Comparison of ENCODE assay signal across 15 mouse cellular contexts in genomic region chr1:156073169-156073821, GRCm38 (mm10). TPM values are rescaled to one million over a fixed set of nuclear protein-coding genes. Genes with fewer than 3 reads are reported as not detected.
A peak's percentile ranks its signal among the peaks of the same experiment; 100 is the strongest.
DNase-seq lines count a peak whose midpoint lies in the region; ATAC-seq and TF ChIP-seq lines count a peak whose summit lies in the region.
"Had no signal": no experiment of that assay in that cellular context is flagged by ENCODE, and none has a peak within 500 bp of the region (broad histone marks: within the 10 kb centered on the region; RNA-seq: fewer than 3 reads in every experiment).

No protein-coding gene starts in this region.

- no peak for TF ChIP-seq EP300 in lung, postnatal 0 days (IDR thresholded peaks at IDR 0.05)
- no peak for TF ChIP-seq EP300 in stomach, postnatal 0 days (optimal IDR thresholded peaks at IDR 0.05)

- H3K36me3 ChIP-seq in lung, postnatal 0 days (ENCODE audit: insufficient read depth, low read length), result no peaks in the 10 kb centered on the region
- H3K36me3 ChIP-seq in liver, embryonic 12.5 days, result peaks cover 4% of the 10 kb centered on the region
- H3K36me3 ChIP-seq in stomach, postnatal 0 days (ENCODE audit: control insufficient read depth, insufficient read depth, low read length), result no peaks in the 10 kb centered on the region
- H3K36me3 ChIP-seq: midbrain, embryonic 15.5 days; neural tube, embryonic 12.5 days had no signal

- no peak overlapping the region for H3K4me2 ChIP-seq in lung, postnatal 0 days (replicated peaks; ENCODE audit: low read depth, low read length)
- H3K4me2 ChIP-seq in liver, embryonic 12.5 days, result no peak overlapping the region
- no peak overlapping the region for H3K4me2 ChIP-seq in stomach, postnatal 0 days (replicated peaks; ENCODE audit: low read depth)
- H3K4me2 ChIP-seq: midbrain, embryonic 15.5 days; neural tube, embryonic 12.5 days had no signal

- no peak overlapping the region for H3K4me3 ChIP-seq in lung, postnatal 0 days (ENCODE audit: low read depth, low read length)
- no peak overlapping the region for H3K4me3 ChIP-seq in brown adipose tissue, adult 24 weeks (ENCODE audit: insufficient read depth, low read depth, low read length)
- H3K4me3 ChIP-seq in liver, embryonic 12.5 days, result no peak overlapping the region
- H3K4me3 ChIP-seq in stomach, postnatal 0 days (ENCODE audit: low read depth, low read length), result no peak overlapping the region
- H3K4me3 ChIP-seq: limb, embryonic 10.5 days; midbrain, embryonic 15.5 days; neural tube, embryonic 12.5 days had no signal

- 60% methylated on average over 15 of the region's 15 CpGs for WGBS in lung, postnatal 0 days
- 62% methylated on average over 15 of the region's 15 CpGs for WGBS in liver, embryonic 12.5 days (ENCODE audit: insufficient replicate concordance)
- 57% methylated on average over 15 of the region's 15 CpGs for WGBS in stomach, postnatal 0 days

- no peaks in the 10 kb centered on the region for H3K4me1 ChIP-seq in lung, postnatal 0 days (ENCODE audit: insufficient read depth, low read depth, low read length)
- peaks cover 7% of the 10 kb centered on the region; the same call in 1 of the 2 replicates for H3K4me1 ChIP-seq in brown adipose tissue, adult 24 weeks (ENCODE audit: control insufficient read depth, insufficient read depth, insufficient read length, low read length)
- peaks cover 21% of the 10 kb centered on the region; the same call in 1 of the 2 replicates for H3K4me1 ChIP-seq in liver, embryonic 12.5 days
- H3K4me1 ChIP-seq in stomach, postnatal 0 days (replicated peaks; ENCODE audit: control insufficient read depth, insufficient read depth), result no peaks in the 10 kb centered on the region
- H3K4me1 ChIP-seq: midbrain, embryonic 15.5 days; neural tube, embryonic 12.5 days had no signal

- TF ChIP-seq CTCF in lung, postnatal 0 days (IDR thresholded peaks at IDR 0.05), result no peak
- no peak for TF ChIP-seq CTCF in stomach, postnatal 0 days (IDR thresholded peaks at IDR 0.05; ENCODE audit: low read depth)

- no peaks in the 10 kb centered on the region for H3K27me3 ChIP-seq in lung, postnatal 0 days (replicated peaks; ENCODE audit: insufficient read depth, low read length)
- no peaks in the 10 kb centered on the region for H3K27me3 ChIP-seq in liver, embryonic 12.5 days (replicated peaks)
- H3K27me3 ChIP-seq in stomach, postnatal 0 days (ENCODE audit: control insufficient read depth, insufficient read depth, low read length), result no peaks in the 10 kb centered on the region
- H3K27me3 ChIP-seq: midbrain, embryonic 15.5 days; neural tube, embryonic 12.5 days had no signal

- H3K9me3 ChIP-seq in lung, postnatal 0 days (ENCODE audit: low read length), result no peaks in the 10 kb centered on the region
- H3K9me3 ChIP-seq in liver, embryonic 12.5 days (replicated peaks), result no peaks in the 10 kb centered on the region
- H3K9me3 ChIP-seq in stomach, postnatal 0 days (ENCODE audit: control insufficient read depth, low read length), result no peaks in the 10 kb centered on the region
- H3K9me3 ChIP-seq: limb, embryonic 10.5 days; midbrain, embryonic 15.5 days; neural tube, embryonic 12.5 days had no signal

- no peak for ATAC-seq in lung, postnatal 0 days
- peak; percentile 48 for ATAC-seq in liver, embryonic 12.5 days
- ATAC-seq in stomach, postnatal 0 days (ENCODE audit: low FRiP score, low TSS enrichment), result peak; percentile 76
- ATAC-seq: midbrain, embryonic 15.5 days had no signal

- peak; percentile 18 to 23 for DNase-seq in lung, adult 18-20 months
- DNase-seq in lung, postnatal 0 days (ENCODE audit: low spot score), result no peak
- peak; percentile 60 for DNase-seq in stomach, postnatal 0 days (ENCODE audit: low spot score)
- DNase-seq in gastrocnemius, adult 18-20 months (ENCODE audit: low spot score), result no peak
- DNase-seq in left cerebral cortex, postnatal 10 days (ENCODE audit: extremely low spot score in 1 of 2, low spot score in 2 of 2), result no peak
- DNase-seq in layer of hippocampus, adult 9-10 months (ENCODE audit: low spot score), result no peak
- DNase-seq: cerebellum, adult 11 months; heart, postnatal 36 days; kidney, adult 11 months; right cerebral cortex, adult 18-20 months had no signal

- intact Hi-C loops in left cerebral cortex, postnatal 10 days (cut with DNase I), result no loop called here

- H3K27ac ChIP-seq in lung, postnatal 0 days (ENCODE audit: low read length), result no peak overlapping the region
- peak overlapping the region; percentile 74 for H3K27ac ChIP-seq in brown adipose tissue, adult 24 weeks (replicated peaks; ENCODE audit: low read depth, low read length)
- H3K27ac ChIP-seq in liver, embryonic 12.5 days, result peak overlapping the region; percentile 38; the same call in 1 of the 2 replicates
- peak overlapping the region; percentile 56; the same call in 1 of the 2 replicates for H3K27ac ChIP-seq in stomach, postnatal 0 days (replicated peaks)
- H3K27ac ChIP-seq: limb, embryonic 10.5 days; midbrain, embryonic 15.5 days; neural tube, embryonic 12.5 days had no signal

- no peak overlapping the region for H3K9ac ChIP-seq in lung, postnatal 0 days (replicated peaks; ENCODE audit: low read depth)
- H3K9ac ChIP-seq in liver, embryonic 12.5 days, result no peak overlapping the region
- H3K9ac ChIP-seq in stomach, postnatal 0 days (ENCODE audit: low read length), result no peak overlapping the region
- H3K9ac ChIP-seq: midbrain, embryonic 15.5 days; neural tube, embryonic 12.5 days had no signal

RNA-seq across cellular contexts. Expression of gene Tor1aip1, which starts 37.0 kb away (rescaled TPM):
- 51.1 and 54.8 TPM in 2 replicates for polyA plus RNA-seq in lung, postnatal 0 days (2015; fragmentation: Nextera tagmentation; extraction: Ambion mirVana)
- 52.9 and 65.1 TPM in 2 replicates for polyA plus RNA-seq in brown adipose tissue, adult 24 weeks (2012; ENCODE audit: insufficient read depth, insufficient read length, missing spikeins)
- 26.4 and 27.6 TPM in 2 replicates for polyA plus RNA-seq in liver, embryonic 12.5 days (2016; fragmentation: Nextera tagmentation; extraction: Ambion mirVana)
- 35.4 and 38.6 TPM in 2 replicates for polyA plus RNA-seq in stomach, postnatal 0 days (2015; fragmentation: Nextera tagmentation; extraction: Ambion mirVana)
- total RNA-seq in gastrocnemius, adult 18-20 months (2021), result 100 to 1,000 TPM; 124 to 126 TPM
- 10 to 100 TPM; 18.1 to 21.3 TPM for total RNA-seq in left cerebral cortex, postnatal 10 days (2021)

RNA-seq across cellular contexts. Expression of gene Tor1aip2, which starts 38.1 kb away (rescaled TPM):
- 55.2 and 58.3 TPM in 2 replicates for polyA plus RNA-seq in lung, postnatal 0 days (2015; fragmentation: Nextera tagmentation; extraction: Ambion mirVana)
- 61.1 and 70.9 TPM in 2 replicates for polyA plus RNA-seq in brown adipose tissue, adult 24 weeks (2012; ENCODE audit: insufficient read depth, insufficient read length, missing spikeins)
- 64.2 and 67.4 TPM in 2 replicates for polyA plus RNA-seq in liver, embryonic 12.5 days (2016; fragmentation: Nextera tagmentation; extraction: Ambion mirVana)
- 67.0 and 69.8 TPM in 2 replicates for polyA plus RNA-seq in stomach, postnatal 0 days (2015; fragmentation: Nextera tagmentation; extraction: Ambion mirVana)
- total RNA-seq in gastrocnemius, adult 18-20 months (2021), result 10 to 100 TPM; 46.9 to 55.6 TPM
- total RNA-seq in left cerebral cortex, postnatal 10 days (2021), result 10 to 100 TPM; 55.4 to 56.1 TPM

Comparison
In these comparisons a context has a peak if more than half of its experiments do, and no peak if none do; other contexts are left out.
1. DNase-seq: peak in lung, adult 18-20 months (2 of 2) and stomach, postnatal 0 days (single experiment); none in lung, postnatal 0 days (single experiment), gastrocnemius, adult 18-20 months (single experiment), left cerebral cortex, postnatal 10 days (0 of 2) and layer of hippocampus, adult 9-10 months (single experiment).